Mouse (Mus musculus): Measurements from ENCODE around the gene Cast. TPM values are rescaled to one million over a fixed set of nuclear protein-coding genes. Genes with fewer than 3 reads are reported as not detected.
A peak's percentile ranks its signal among the peaks of the same experiment; 100 is the strongest.

Cast gene
- 10 to 100 TPM; 87.3 to 90.5 TPM for total RNA-seq (2021)

DNA sequence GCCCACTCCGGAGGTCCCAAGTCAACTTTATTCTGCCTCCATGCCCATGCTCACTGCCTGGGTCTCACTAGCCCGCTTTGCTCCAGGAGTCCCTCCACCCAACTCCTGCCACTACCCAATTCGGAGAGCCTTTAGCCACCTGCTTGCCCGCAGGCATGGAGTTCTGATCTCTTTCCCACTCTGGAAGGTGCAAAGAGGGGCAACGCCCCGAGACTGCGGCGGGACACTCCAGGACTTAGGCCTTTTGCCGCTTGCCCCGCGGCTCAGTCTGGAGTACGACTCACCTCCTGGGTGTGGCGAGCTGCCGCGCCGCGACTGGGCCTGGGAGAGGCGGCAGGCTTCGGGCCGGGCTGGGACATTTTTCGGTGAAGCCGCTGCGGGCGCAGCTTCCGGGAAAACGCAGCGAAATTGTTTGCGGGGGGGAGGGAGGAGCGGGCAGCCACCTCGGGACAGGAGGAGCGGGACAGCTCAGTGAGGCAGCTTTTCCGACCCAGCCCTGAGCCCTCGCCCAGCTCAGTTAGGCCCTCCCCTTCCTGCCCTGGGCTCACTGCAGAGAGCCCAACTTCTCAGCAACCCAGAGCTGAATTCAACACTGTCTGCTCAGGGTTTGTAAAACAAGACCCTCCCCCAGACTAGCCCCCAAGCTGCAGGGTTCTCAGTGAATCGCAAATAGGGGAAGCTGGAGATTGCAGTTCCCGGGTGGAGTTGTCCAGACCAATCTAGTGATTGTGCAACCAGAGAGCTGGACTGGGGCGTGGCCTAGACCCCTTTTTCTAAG lies at the start of gene Cast:
Cast (minus strand) TSS at position 659 of the 778 bp plus-strand sequence.
- DNase-seq = peak; percentile 71

GRCm38 (mm10) chr13:74854338-74855047 lies 45.9 kb upstream of the Cast start:
- DNase-seq = peak; percentile 78

DNA sequence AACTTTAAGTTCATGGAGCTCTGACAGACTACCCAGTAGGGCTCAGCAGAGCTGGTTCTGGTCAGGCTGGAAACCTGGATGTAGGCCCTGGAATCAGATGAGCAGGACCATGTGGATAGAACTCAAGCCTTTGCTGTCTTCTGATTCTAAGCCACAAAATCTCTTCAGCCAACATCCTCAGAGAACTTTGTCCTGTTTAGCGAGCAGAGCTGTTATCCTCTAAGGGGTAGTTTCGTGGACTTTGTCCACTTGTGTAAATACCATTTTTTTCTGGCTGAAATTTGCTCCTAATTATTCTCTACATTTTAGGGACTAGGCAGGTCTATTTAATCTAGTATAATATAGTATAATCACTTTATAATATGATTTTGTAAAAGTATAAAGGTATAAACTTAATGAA lies 42.2 kb upstream of the Cast start:
- DNase-seq = no peak

DNA sequence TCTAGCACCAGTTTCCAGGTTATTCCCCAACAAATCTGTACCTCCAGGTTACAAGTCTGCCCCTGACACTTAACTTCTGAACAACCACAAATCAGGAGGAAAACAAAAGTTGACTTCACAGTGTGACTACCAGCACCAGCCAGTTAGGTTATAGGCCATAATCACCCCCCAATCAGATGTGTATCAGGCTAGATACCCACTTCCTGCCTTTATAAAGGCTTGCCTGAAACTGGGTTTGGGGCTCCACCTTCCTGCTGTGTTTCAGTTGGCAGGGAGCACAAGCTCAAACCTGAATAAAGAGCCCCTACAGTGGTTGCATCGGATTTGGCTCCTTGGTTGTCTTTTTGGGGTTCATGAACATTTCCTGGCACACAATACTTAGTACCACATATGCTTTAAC lies 37.3 kb upstream of the Cast start:
- DNase-seq = no peak

DNA sequence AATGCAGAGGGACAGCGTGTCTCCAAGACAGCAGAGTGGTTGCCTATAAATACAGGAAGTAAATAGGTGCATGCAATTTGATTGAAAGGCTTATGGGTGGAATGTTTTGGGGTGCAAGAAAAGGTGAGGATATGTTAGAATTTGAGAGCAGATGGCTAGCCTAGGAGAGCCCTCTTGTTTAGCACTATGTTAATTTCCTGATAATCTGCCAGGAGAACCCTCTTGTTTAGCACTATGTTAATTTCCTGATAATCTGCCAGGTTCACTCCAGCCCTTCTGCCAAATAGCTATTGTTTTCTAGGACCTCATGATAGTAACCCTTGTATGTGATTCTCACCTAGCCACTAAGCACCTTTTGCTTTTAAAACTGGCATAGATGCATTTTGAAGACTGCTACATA lies 25.9 kb upstream of the Cast start:
- no peak for DNase-seq

DNA sequence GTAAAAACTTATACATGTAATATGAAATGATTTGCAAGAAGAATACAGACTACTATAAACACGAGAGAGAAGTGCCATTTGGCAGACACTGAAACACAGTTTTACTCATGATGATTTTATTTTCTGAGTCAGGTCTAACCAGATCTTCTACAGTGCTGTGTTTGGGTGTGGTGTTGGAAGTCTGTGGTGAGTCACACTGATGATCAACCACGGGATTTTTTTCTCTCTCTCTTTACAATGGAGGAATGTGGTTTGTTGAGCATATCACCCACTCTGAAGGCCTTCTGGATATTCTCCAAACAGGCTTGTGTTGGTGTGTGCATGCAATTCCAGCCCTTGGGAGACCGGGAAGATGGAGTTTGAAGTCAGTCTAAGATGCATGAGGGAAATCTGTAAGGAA lies 13.5 kb upstream of the Cast start:
- DNase-seq = no peak

- DNase-seq = no peak
These were observed 7.1 kb upstream of the Cast start for GRCm38 (mm10) chr13:74815753-74816152.

DNA sequence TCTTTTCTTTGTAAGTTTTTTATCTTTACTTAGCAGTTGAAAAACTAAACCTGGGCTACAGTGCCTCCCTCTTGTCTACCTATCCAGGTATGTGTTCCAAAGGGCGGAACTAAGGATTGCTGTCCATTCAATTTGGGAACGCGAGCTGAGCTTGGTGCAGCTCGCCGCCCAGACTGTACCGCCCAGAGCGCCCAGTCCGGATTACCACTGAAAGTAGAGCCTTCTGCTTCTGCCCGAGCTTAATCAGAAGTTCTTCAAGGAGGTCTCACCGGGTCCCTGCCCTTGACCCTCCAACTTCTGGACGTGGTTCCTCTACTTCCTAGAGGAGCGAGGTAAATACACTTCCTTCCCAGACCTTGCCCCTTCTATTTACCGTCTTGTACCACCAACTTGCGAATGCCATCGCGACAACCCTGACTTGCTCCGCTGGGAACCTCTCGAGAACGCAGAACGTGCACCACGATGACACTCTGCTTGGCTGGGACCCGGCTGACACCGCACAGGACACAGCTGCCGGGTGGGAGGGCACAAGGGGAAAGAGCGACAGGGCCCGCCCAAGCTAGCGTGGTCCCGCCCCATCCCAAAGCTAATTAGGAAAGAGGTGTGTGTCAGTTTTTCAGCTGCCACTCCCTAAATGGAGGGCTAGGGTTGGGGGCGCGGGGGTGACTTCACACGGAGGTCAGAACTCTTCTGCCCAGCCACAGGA lies 1.0 kb downstream of the Cast start:
- DNase-seq = peak; percentile 86

DNA sequence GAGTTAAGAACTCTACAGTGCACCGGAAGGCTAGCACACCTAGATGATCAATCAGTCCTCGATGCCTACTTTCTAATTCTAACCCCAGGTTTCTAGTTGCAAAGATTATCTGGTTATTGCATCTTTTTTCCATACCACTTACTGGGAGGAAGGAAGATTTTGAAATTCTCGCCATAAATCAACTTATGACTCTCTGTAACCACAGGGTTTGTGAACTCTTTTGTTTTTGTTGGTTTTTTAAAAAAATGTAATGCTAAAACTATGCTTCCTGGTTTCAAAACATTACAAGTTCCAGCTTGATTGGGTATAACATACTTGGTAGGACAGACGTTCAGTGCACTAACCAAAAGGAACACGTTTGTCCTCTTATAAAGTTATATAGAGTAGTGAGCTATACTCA lies 1.7 kb downstream of the Cast start:
- no peak for DNase-seq

- no peak for DNase-seq
These were observed 14.2 kb downstream of the Cast start for GRCm38 (mm10) chr13:74794435-74794834.

- no peak for DNase-seq
These were observed 20.9 kb downstream of the Cast start for GRCm38 (mm10) chr13:74787681-74788080.

DNA sequence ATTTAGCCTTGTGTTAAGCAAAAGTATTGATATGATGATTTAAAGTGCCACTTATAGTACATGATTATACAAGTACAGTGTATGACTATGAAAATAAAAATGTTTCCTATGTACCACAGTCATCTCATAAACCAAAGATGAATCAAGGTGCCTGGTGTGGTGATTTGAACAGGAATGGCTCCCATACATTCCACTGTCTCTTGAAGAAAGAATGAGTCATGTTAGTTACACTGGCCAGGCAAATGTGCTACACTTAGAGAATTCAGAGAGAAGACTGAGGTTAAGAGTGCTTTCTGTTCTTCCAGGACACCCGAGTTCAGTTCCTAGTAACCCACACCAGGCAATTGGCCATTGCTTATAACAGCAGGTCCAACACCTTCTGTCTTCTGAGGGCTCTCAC lies 36.5 kb downstream of the Cast start:
- DNase-seq = no peak

DNA sequence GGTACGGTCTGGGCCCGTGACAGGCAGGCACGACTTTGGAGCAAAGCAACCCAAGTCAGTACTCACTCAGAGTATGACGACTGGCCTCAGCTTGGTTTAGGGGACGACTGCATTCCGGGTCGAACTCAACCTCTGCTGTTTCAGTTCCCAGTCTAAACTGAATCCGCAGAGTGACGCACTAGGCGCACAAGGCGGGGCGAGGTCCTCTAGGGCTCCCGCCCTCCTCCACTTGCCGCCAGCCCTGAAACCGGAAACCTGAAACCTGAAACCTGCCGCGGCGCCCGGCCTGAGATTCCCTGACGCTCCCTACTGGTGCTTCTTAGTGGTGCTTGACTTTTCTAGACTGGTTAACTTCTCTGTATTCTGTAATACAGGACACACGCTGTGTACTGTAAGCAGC lies 38.1 kb downstream of the Cast start:
- DNase-seq = peak; percentile 94

DNA sequence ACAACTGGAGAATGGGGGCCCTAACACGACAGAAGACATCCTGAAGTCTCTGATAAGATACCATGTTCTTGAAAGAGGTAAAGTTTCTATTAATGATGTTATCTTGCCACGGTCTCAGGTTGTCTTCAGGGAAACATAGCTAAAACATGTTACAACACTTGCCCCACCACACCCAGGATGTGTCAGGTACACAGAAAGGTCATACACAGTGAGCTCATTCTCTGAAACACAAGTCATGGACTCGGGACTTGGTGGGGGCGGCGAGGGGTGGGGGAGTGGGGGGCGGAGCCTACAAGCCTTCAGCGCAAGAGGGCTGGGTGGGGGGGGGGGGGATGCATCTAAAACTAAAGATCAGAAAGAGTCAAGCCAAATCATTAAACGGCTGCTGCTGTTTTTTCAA lies 38.7 kb downstream of the Cast start:
- peak; percentile 9 for DNase-seq

DNA sequence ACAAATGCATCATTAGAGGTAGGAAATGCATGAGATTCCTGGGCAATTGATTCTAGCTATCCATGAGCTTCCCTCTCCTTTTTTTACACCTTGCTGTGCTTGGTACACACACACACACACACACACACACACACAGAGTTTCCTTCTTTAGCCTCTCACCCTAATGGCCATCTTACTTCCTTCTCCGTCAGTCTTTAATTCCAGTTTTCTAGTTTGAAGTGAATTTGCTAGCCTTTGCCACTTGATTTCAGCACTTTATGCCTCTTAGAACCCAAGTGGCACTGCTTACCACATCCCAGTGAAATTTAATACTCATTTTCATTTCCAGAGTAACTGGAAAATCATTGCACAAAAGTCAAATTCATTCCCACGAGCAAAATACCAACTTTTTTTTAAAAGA lies 41.4 kb downstream of the Cast start:
- DNase-seq = no peak

GRCm38 (mm10) chr13:74762741-74763140 lies 45.9 kb downstream of the Cast start:
- DNase-seq = no peak

DNA sequence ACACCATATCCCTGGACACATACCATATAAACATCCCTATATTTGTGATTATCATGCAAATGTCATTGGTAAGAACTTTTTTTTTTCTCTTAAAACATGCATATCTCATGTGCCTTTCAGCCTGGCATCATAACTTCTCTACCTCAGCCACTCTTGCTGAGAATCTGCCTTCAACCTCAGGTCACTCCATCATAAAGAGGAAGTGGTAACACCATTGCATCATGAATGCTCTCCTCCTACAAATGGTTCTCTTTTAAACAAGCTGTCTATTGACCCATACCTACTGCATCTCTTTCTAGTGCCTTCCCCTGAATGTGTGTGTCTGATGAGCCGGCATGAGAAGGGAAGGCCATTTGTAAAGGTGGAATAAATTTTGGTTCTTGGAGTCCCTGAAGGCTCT lies 49.5 kb downstream of the Cast start:
- DNase-seq = no peak

DNA sequence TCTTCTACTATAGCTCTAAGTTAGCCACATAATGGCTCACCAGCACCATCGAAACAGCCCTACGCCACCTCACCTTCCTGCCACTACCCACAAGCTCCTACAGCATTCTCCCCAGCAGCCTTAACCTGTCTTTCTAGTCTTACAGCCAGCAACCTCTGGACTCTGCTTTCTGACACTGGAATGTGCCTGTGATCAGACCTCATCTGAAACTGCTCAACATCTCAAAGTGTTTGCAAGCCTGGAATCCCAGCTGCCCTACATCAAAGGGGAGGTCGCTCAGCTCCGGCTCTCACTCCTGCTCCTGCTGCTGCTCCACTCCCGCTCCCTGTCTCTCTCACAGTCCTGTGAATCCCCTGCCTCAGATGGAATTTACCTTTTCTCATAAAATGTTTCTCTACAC lies 65.4 kb downstream of the Cast start:
- DNase-seq = peak; percentile 8

GRCm38 (mm10) chr13:74736396-74736795 lies 72.2 kb downstream of the Cast start:
- no peak for DNase-seq

DNA sequence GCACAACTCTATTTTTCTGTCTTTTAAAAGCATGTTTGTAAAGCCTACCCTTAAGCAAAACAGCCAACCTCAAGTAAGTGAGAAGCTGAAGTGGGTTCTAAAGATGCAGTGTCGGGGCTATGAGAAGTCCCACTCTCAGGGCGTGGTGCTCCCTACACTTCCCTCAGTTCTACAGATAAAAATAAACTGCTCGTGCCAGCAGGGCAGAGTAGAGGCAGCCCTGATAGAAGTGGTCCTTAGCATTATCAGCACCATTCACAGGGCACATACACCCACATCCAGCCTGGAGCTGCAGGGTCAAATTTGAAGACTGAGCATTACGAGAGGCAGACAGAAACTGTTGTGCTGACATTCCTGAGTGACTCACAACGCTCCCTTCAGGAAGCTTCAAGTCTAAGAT lies 72.8 kb downstream of the Cast start:
- DNase-seq = no peak

- DNase-seq = no peak
These were observed 74.9 kb downstream of the Cast start for GRCm38 (mm10) chr13:74733726-74734125.

DNA sequence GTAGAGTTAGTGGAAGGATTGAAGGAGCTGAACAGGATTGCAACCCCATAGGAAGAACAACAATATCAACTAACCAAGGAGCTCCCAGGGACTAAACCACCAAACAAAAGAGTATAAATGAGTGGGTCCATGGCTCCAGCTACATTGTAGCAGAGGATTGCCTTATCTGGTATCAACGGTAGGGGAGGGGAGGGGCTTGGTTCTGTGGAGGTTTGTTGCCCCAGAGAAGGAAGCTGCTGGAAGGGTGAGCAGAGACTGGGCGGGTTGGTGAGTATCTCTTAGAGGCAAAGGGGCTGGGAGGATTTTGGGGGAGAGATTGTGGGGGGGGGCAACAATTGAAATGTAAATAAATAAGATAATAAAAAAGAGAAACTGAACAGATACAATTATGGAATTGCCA lies 89.6 kb downstream of the Cast start:
- no peak for DNase-seq

DNA sequence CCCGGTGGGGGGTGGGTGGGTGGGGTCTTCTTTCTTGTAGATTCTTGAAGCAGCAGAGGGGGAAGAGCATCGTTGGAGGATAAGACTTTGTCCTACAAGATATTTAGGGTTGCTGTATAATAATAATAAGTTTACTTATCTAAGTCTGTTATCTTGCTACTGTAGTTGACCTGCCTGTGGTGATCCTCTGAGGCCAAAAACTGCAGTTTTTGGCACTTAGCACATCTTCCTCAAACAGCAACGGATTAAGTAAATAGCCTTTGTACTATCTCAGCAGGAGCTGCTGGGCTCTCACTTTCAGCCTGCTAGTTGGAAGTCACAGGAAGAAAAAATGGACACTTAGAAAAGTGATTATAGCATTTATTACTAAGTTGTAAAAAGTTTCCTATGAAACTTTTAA lies 112.4 kb downstream of the Cast start:
- no peak for DNase-seq

Data from heart, postnatal 4 days (tissue).